Mouse (Mus musculus) heart, adult 2 months (tissue): ENCODE results near the gene Nfs1.

Experiments used
- CTCF ChIP-seq: fragments of 200-600 bp; IDR thresholded peaks from 2 replicates; pipeline ENCODE4 v1.8.1; 2022; ENCODE audit warnings: antibody characterized with exemption, mild to moderate bottlenecking, moderate library complexity
- EP300 ChIP-seq: fragments of 200-500 bp; IDR thresholded peaks from 2 replicates; pipeline ENCODE4 v1.6.1; 2011; ENCODE audit warnings: low read depth, low read length, control low read depth; ENCODE audit not compliant: insufficient read depth
- POLR2A ChIP-seq: fragments of 200-500 bp; IDR thresholded peaks from 2 replicates; pipeline ENCODE4 v1.6.1; 2011; ENCODE audit warnings: mild to moderate bottlenecking, low read depth, low read length, control low read depth; ENCODE audit not compliant: insufficient read depth

- TF ChIP-seq CTCF (no peak), EP300 (no peak), POLR2A (no peak)
These were observed 619 bp downstream of the Nfs1 start for GRCm38 (mm10) chr2:156143367-156143766.
